Mouse (Mus musculus): ENCODE measurements at regions not wholly inside any gene's neighbourhood (a gene's known extent, or its start where the extent isn't known, plus 50 kb on each side); places are given as distances from the start of the nearest gene placed in this dataset.

DNA sequence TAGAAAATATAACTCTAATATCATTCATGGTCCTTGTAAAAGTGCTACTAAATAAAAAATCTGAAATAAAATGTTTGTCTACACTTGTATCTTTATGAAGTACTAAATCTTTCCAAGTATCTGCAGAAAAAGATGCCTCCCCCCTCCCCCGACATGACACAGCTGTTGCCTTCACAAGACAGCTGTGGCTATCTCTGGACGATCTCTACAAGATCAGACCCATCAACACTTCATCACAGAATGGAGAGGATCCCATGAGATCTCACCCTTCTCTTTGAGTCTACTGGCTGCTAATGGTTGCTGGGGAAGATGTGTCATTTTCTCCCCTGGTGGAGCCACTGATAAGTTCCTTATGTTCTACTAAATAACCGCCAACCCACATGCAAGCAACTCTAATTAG, 116.0 kb upstream of the Dab2 start:
- no peak for DNase-seq (ENCODE audit: low spot score in 2 of 2)

DNA sequence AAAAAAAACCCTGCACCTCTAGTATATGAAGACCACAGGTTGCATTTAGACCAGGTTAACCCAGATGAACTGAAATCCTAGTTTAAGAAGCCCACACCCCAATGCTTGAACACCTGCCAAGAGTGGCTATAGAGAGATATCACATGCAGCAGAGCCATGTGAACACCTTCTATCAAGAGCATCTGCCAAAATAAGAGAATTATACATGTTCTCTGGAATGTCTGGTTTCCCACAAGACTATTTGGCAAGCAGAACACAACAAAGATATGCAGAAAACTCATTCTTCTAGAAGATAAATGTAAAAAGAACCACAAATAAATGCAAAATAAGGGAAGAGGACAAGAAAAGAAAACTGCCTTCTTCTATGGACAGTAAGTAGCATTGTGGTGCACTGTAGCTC, 107.7 kb upstream of the Dab2 start:
- DNase-seq (ENCODE audit: low spot score in 2 of 2), result no peak

DNA sequence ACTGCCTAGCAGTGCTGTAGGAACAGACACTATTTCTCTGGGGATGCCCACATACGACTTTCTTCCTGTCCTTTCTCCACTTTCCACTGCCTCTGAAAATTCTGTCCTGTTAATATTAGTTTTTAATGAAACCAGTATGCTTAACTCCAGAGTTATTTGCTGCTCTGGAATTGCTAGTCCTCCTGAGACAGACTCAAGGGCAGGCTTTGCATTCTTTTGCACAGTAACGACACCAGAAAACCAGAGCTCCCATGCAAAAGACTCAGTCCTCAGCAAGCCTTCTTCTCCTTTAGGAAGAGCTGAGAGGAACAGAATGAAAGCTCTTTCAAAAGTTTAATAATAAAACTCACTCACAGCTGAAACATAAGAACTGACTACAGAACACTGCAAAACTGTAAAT, 92.3 kb upstream of the Dab2 start:
- no peak for DNase-seq (ENCODE audit: low spot score in 2 of 2)

DNA sequence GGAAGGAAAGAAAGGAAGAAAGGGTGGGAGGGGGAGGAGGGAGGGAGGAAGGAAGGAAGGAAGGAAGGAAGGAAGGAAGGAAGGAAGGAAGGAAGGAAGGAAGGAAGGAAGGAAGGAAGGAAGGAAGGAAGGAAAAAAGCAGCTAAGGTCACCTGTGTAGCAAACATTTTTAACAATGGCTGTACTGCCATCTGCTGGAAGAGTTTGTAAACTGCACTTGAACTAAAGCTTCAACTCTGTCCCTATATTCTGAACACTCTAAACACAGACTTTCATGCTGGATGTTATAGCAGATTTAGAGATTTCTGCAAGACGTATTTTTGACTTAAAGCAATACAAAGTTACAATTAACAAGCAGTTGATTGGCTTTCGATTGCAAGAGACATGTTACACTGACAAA, 90.3 kb upstream of the Dab2 start:
- DNase-seq (ENCODE audit: low spot score in 2 of 2), result peak in 1 of 2 experiments; percentile 25

GRCm38 (mm10) chr15:6218087-6218486, 81.5 kb upstream of the Dab2 start:
- no peak for DNase-seq (ENCODE audit: low spot score in 2 of 2)

GRCm38 (mm10) chr15:6225227-6225626, 74.4 kb upstream of the Dab2 start:
- no peak for DNase-seq (ENCODE audit: low spot score in 2 of 2)

DNA sequence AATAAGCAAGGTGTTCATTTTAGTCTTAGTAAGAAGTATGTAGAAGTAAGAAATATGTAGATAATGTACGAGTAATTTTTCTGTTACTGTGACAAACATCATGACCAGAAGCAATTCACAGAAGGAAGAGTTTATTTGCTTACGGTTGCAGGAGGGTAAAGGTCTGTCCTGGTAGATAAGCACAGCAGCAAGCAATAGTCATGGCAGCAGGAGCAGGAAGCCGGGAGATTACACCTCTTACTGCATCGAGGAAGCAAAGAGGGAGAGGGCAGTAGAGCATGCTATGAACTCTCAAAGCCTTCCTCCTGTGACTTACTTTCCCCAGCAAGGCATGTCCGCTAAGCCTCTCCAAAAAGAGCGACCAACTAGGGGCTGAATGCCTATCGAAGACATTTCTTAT, 69.0 kb upstream of the Dab2 start:
- no peak for DNase-seq (ENCODE audit: low spot score in 2 of 2)

DNA sequence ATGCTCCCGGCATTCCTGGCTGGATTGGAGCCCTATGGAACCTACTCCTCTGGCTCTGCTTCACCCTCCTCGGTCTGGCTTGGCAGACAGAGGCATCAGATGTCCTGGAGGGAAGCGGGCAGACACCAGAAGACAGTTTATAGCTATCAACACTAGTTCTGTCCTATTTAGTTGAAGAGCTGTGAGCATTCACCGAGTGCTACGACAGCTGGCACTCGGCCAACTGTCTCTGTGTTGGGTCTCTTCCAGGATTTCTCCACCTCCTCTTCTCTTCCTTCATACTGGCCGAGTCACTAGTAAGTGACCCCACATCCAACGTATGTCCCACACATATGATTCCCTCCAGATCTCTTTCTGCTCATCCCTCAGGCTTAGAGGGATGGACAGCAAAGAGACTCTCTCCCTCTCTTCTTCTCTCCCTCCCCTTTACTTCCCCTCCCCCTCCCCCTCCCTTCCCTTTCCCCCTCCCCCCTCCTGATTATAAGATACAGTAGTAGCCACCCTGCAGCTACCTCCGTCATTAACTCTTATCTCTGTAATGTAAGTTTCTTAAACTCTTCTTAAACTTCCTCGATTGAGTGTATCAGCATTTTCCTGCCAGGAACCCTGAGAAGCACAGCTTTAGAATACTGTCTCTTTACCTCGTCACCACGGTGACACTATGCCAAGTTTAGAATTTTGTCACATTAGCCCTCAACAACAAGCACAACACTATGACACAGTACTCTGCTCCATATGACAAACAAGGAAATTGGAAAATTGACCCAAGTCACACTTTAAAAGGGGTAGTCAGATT, 68.1 kb upstream of the Dab2 start:
- no peak for DNase-seq (ENCODE audit: low spot score in 2 of 2)

DNA sequence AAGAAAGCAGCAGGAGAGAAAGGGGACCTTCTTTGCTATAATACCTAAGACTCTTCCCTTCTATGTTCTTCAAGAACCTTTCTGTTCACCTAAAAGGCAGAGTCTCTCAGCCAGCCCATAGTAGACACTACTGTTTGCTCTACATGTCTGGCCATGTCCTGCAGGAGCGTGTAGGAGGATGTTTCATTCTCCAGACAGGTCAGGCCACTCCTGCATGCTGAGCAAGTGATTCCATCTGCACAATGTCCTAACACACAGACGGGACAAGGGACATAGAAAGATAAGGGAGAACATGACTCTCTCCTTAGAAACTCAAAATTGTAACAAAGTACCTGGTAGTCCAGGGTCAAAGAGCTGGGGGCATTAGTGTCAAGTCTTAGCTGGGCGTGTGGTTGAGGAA, 66.0 kb upstream of the Dab2 start:
- no peak for DNase-seq (ENCODE audit: low spot score in 2 of 2)

DNA sequence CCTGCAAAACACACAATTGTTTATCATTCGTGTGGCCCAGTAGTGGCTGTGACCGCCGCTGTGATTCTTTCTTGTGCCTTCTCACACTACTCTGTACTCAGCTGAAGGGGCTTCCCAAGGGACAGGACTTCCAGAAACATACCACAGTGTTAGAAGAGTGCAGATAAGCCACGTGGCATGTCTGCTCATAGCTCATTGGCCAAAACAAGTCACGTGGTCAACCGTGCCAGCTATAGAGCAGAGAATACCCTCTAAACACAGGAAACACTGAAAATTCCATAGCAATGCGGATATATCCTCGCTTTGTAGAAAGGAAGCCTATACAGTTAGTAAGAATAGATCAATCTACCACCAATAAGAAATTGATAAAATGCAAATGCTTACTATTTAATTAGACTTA, 63.0 kb upstream of the Dab2 start:
- no peak for DNase-seq (ENCODE audit: low spot score in 2 of 2)

- no peak for DNase-seq (ENCODE audit: low spot score in 2 of 2)
These were observed 61.9 kb upstream of the Dab2 start for GRCm38 (mm10) chr15:6237726-6238125.

GRCm38 (mm10) chr15:6238133-6238532, 61.5 kb upstream of the Dab2 start:
- DNase-seq (ENCODE audit: low spot score in 2 of 2), result peak in 1 of 2 experiments; percentile 81

DNA sequence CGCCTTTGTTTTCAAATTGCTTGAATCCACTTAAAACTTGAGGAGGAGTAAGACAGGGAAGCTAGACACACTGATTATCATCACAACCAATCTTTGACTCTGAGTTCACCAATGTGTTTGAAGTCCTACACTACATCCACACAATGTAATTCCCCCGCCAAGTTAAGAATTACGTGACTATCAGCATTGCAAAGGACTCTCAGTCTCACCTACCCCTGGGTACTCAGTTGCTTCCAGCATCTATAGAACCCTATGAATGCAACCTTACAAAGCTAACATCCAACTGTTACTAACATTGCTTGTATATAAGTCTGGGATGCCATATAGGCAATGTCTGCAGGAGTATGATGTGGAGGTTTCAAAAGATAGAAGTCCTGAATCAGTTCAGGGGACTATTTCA, 60.8 kb upstream of the Dab2 start:
- DNase-seq (ENCODE audit: low spot score in 2 of 2), result no peak

DNA sequence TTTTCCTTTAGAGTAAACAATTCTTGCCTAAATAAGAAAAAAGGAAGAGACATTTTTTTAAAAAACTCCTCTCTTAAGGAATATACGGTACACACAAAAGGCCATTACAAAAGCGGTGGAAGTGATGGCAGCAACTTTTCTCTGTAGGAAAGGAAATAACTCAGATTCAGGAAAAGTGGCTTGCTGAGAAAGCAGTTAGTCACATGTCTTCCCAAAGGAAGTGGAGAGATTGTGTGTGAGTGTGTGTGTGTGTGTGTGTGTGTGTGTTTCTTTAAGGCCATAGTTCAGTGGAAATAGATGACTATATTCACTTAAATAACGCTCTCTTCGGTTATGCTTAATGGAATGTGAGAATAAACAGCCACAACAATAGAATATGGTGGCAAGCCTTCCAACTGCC, 57.5 kb upstream of the Dab2 start:
- DNase-seq (ENCODE audit: low spot score in 2 of 2), result no peak

GRCm38 (mm10) chr15:6244401-6244800, 55.2 kb upstream of the Dab2 start:
- no peak for DNase-seq (ENCODE audit: low spot score in 2 of 2)

GRCm38 (mm10) chr15:6245950-6246894, 53.4 kb upstream of the Dab2 start:
- no peak for DNase-seq (ENCODE audit: low spot score in 2 of 2)

- no peak for DNase-seq (ENCODE audit: low spot score in 2 of 2)
These were observed 51.1 kb upstream of the Dab2 start for GRCm38 (mm10) chr15:6248470-6248869.

Measured in left cerebral cortex, adult 9 months (tissue).